Mouse (Mus musculus) embryo, embryonic 10.5 days (tissue): Measurements from ENCODE around the gene Olfr30.
"Not testable (repeated sequence)": the region's sequence is repeated elsewhere in the genome, so short reads cannot be mapped to it uniquely, and the experiment has no call there.

Experiments used
- DNase-seq: peaks from one replicate; pipeline ENCODE4 v3.0.0-alpha.2; 2015; ENCODE audit warnings: low spot score

Gene Olfr30

DNA sequence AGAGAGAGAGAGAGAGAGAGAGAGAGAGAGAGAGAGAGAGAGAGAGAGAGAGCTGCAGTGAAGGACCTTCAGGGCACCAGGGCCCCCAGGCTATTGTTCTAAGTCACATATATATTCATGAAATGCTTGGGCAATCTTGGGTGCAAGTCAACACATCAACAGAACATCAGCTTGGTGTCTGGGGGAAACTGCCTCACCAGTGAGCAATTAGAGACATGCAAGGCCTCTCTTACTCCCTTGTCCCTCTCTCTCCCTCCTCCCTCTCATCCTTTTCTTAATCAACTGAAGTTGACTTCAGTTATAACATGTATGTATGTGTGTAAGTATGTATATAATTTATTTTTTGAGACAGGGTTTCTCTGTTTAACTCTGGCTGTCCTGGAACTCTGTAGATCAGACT lies at the start of gene Olfr30:
Gene Olfr30 (minus strand): TSS at position 101 of the 400 bp plus-strand sequence.
- DNase-seq, result no peak

DNA sequence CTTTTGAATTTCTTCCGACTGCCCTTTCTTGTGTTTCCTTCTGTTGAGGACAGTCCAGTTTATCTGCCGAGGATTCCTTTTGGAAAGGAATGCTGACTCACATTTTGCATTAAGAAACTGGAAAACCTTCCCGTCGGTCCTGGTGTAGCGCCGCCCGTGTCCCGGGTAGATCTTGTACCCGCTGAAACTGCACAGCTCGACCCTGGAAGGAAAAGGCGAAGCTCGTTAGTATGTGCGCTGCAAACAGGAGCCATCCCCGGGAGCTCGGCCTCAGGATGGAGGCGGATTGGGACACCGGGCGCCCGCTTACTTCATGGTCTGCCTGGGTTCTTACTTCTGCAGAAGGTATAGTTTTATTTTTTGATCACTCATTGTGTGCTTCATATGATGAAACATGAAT lies 47.0 kb upstream of the Olfr30 start:
- DNase-seq, result not testable (repeated sequence)

DNA sequence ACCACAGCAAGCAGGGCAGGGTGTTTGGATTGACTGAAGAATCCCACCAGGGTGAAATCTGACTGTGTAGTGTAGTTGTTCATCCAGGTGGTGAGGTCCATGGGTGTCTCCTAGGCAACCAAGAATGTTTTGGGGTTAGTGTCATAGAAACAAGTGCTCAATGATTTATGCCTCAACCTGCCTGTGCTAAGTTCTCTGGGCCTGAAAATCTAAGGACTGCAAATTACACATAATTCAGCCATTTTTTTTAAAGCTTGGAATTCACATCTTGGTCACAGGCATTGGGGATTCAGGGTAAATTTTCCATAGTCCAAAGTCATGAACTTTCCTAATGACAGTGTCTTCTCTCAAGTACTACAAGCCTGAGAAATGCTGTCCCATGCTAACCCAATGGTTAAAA lies 40.4 kb upstream of the Olfr30 start, which contains the start of gene Olfr331:
Gene Olfr331 (minus strand): TSS at position 101 of the 400 bp plus-strand sequence.
- not testable (repeated sequence) for DNase-seq

DNA sequence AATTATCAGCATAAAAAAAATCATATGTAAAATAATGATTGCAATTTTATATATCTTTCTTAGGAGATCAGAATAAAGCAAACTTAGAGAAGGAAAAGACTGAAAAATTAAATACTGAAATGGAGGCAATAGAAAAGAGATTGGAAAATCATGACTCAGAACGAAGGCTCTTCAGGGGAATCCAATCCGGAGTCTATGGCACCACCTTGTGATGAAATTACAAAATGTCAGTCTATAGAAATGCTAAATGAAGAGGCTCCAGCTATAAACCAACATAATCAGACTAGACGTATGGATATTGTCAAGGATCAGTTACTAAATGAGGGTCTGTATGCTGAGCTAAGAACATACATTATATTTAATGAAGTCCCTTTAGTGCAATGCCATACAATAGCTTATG lies 37.2 kb upstream of the Olfr30 start:
- DNase-seq, result peak; percentile 40

DNA sequence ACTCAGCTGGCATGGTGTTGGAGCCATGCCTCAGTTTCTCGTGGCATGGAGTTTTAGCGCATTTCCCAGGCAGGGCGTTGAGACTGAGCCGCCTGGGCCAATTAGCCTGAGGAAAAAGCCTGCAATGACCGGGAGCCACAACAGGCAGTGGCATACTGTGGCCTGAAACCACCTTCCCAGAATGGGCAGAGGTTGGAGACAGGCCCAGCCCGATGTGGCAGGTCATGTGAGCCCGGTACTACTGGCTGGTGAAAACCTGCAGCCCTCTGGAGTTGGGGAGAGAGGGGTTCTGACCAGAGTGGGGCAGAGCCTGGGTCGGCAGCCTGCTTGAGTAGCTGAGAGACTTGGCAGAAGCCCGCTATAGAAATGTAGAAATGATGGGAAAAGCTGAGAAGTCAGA lies 36.7 kb upstream of the Olfr30 start:
- no peak for DNase-seq

DNA sequence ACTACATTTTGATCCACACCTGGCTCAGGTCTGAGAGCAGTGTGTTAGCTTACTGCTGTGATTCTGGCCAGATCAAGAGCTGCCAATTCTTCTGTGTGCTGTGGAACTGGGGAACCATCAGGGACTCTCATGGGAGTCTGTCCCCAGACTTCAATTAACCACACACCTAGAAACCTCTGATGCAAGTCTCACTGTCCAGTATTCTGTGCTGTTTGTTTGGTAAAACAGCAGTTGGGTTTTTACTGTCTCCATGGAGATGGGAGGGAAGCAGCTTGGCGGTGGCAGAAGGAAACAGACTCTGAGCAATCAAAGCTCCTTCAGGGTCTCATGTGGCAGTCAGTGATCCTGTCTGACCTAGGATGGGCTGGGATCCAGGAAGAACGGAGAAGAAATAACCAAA lies 30.4 kb upstream of the Olfr30 start, which contains the start of gene Olfr332:
Gene Olfr332 (minus strand): TSS at position 101 of the 400 bp plus-strand sequence.
- DNase-seq, result no peak

DNA sequence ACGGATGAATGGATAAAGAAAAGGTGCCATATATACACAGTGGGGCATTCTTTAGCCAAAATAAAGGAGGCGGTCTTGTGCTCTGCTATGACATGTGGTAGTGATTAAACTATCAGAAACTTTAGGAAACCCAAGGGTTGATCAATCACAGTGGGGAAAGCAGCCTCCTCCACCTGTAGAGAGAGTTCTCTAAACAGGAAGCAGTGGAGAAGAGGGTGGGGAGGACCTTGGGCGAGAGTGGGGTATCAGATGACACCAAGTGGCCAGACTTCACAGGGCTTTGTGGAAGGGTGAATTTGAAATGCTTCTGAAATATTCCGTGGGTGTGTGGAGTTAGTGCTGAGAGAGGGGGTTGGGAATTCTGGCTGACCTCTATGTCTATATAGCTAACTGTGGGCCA lies 8.5 kb downstream of the Olfr30 start:
- DNase-seq, result peak; percentile 37

DNA sequence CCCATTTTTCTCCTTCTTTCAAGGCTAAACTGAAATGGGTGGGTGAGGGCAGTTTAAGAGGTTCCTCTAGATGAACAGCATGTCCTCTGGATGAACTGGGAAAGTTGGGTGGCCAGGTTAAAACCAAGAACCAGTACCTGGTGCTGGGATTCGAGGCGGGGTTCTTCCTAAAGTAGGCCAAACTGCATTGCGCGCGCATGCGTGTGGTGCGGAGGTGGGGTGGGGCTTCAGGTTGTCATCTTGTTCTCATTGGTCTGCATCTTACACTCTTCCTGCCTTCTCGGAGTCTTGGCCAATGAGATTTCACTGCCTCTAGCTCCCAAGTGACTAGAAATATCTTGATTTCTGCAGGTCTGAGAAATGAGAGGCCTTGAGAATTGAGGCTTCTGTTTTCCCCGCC lies 9.3 kb downstream of the Olfr30 start, which contains the start of gene Lypd9:
Gene Lypd9 (minus strand): TSS at position 165 of the 400 bp plus-strand sequence.
- DNase-seq, result no peak

DNA sequence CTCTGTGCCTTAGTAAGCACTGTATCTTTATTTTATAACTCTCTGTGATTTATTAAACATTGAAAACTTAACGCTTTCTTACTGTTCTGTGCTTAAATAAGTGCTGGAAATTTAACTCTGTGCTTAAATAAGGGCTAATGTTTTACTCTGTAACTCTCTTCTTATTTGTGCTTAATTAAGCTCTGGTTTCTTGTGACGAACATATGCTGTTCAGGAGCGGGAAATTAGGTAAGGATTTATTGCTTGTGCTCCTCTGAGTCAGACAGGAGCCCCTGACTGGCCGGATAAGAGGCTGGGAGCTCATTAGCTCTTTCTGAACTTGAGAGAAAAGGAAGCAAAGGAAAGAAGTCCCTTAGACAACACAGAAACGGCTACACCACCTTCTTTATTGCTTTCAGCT lies 24.2 kb downstream of the Olfr30 start:
- DNase-seq, result peak; percentile 10

DNA sequence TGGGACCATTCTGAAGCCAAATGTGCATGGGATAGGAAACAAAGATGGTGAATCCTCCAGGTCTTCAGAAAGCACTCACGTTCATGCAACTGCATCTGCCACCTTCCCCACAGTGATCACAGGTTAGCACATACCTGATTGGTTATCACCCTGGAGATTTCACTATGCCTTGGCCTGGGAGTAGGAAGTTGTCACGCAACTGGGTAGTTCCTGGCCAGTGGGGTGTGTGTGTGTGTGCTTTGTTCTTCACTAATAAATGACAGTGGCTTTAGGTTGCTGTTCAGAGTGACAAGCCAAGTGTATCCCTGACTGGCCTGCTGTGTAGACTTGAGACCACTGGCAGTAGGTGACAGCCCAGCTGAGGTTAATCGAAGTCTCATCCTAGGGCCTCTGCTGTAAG lies 29.8 kb downstream of the Olfr30 start, which contains the start of gene Gm12253:
Gene Gm12253 (plus strand): TSS at position 301 of the 400 bp plus-strand sequence.
- DNase-seq, result no peak

DNA sequence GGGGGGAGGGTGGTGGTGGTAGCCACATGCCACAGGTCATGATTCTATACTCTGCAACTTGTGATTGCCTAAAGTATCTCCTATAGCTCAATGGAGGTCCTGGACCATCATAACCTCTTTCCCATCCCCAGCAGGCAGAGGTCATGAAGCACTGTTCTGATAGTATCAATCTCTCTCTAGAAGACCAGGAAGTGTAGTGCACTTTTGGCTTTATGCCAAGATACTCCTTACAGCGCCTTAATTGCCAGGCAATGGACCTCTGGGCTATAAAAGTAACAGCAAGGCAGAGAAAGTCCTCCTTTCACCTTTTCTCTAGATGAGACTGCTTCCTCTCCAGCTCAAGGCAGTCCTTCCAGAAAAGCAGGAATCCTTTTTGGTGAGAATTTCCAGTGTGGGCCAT lies 41.3 kb downstream of the Olfr30 start, which contains the start of gene 1810065E05Rik:
Gene 1810065E05Rik (plus strand): TSS at position 297 of the 400 bp plus-strand sequence.
- no peak for DNase-seq

DNA sequence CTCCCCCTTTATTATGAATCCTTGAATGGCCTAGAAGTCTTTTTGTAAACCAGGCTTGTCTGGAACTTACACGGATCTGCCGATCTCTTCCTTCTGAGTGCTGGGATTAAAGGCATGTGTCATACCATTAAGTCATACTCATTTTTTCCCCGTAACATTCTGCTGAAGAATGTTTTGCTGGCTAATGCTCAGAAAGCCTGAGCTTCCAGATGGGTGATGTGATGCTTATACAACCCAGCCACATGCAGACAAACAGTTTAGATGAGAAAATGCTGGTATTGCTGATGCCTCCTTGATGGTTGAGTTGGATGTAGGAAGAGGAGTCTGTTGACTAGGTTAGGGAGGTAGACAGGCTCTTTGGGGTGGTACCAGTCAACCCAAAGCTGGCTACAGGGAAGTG lies 43.7 kb downstream of the Olfr30 start:
- no peak for DNase-seq

DNA sequence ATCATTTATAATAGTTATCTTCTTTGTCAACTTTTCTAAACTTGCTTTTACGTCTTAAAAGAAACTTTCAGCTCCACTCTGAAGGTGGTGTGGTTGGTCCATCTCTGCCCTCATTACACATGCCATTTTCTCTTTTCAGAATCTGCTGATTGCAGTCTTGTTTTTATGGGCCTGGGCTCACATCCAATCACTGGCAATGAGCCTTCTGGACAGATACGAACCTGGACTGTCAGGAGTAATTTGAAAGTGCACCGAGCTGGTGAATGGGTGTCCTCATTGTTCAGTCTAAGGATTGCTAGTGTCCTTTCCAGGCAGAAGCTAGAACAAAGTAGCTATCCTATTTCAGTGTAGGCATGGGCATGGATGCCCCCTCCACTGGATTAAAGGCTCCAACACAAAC lies 54.0 kb downstream of the Olfr30 start:
- no peak for DNase-seq
